Mouse (Mus musculus) brown adipose tissue, adult 24 weeks (tissue): Measurements from ENCODE around the gene Eri3. TPM values are rescaled to one million over a fixed set of nuclear protein-coding genes. Genes with fewer than 3 reads are reported as not detected.

Experiments
- H3K27ac ChIP-seq: fragments of 200-500 bp; replicated peaks from 2 replicates; pipeline ENCODE4 v1.5.1; 2012; ENCODE audit warnings: low read depth, mild to moderate bottlenecking, low read length
- H3K4me1 ChIP-seq: fragments of 200-500 bp; 2 replicates; pipeline ENCODE4 v1.6.1; 2012; ENCODE audit warnings: low read length, mixed read lengths; ENCODE audit not compliant: control insufficient read depth, insufficient read depth, insufficient read length
- H3K4me3 ChIP-seq: fragments of 200-500 bp; 2 replicates; pipeline ENCODE4 v1.5.1; 2012; ENCODE audit warnings: low read depth, mild to moderate bottlenecking, low read length, moderate library complexity; ENCODE audit not compliant: insufficient read depth
- polyA plus RNA-seq: library from polyadenylated mRNA; stranded (reverse); fragments of >200 nt; gene quantifications from 2 replicates; pipeline ENCODE4 v1.2.4, GENCODE M21; 2012; ENCODE audit not compliant: missing spikeins, insufficient read depth, insufficient read length

The Eri3 gene
- polyA plus RNA-seq, 1 experiment = 36.3 TPM

DNA sequence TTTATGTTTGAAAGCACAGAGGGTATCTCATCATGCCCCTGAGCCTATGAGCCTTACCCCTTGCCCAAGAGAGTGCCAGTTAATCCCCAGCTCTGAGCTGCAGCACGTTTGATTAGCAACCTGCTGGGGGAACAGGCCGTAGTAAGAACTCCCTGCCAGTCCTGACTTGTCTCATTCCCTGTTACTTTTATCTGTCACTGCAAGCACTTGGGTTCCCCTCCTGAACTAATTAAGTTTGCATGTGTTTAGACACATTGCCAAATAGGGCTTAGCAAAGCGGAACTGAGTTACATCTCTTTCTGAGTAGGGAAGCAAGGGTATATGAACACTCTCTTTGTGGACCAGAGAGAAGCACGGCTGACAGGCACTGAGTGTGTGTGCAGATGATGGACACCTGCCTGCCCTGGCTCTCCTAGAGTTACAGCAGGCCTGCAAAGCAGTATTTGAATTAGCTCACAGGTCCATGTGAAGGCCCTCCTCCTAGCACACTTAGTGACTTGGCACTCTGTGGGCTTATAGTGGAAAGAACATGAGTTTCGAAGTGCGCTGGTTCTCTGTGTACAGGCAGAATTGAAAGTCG, 49.9 kb downstream of the Eri3 start:
- H3K4me1 ChIP-seq = no peaks in the 10 kb centered on the region
- no peak overlapping the region for H3K27ac ChIP-seq
- H3K4me3 ChIP-seq = no peak overlapping the region

GRCm38 (mm10) chr4:117601338-117601776, 51.2 kb downstream of the Eri3 start:
- peaks cover 12% of the 10 kb centered on the region for H3K4me1 ChIP-seq
- no peak overlapping the region for H3K27ac ChIP-seq
- no peak overlapping the region for H3K4me3 ChIP-seq

- H3K4me3 ChIP-seq = no peak overlapping the region
- H3K4me1 ChIP-seq = peaks cover 21% of the 10 kb centered on the region
- no peak overlapping the region for H3K27ac ChIP-seq
Measured at GRCm38 (mm10) chr4:117605099-117605953, 55.2 kb downstream of the Eri3 start.

- Histone ChIP-seq H3K4me1 (peaks cover 21% of the 10 kb centered on the region), H3K27ac (no peak overlapping the region), H3K4me3 (no peak overlapping the region)
Measured at GRCm38 (mm10) chr4:117605954-117606227, 55.7 kb downstream of the Eri3 start.

DNA sequence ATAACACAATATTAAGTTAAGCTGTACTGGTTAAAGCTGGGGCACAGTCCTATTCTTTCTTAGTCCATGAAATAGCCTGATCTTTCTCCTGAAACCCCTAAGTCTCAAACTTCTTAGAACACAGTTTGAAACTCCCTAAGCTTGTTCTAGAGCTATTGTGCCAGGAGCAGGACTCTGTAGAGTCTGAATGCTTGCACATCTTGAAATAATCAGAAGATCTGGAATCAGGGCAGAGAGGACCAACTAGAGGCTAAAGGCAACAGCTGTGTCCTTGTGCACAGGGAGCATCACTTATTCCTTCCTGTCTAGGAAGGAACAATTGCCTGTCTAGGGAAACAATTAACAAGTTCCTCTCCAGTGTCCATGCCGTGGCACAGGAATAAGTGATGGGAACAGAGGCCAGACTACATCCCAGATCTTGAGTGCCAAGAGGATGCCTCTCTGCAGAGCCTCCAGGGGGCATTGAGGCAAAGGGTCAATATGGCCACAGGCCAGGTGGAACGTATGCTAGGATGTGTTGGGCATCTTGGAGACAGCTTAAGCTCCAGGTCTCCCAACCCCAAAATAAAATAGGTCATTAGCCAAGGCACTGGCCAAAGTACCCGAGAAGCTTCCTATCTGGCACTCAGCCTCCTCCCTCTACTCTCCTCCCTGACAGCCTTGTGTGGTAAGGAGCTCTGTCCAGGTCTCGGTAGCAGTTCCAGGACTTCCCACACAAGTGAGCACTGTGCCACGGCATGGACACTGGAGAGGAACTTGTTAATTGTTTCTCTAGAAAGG, 56.9 kb downstream of the Eri3 start:
- no peak overlapping the region for H3K27ac ChIP-seq
- H3K4me3 ChIP-seq = no peak overlapping the region
- peaks cover 21% of the 10 kb centered on the region for H3K4me1 ChIP-seq

DNA sequence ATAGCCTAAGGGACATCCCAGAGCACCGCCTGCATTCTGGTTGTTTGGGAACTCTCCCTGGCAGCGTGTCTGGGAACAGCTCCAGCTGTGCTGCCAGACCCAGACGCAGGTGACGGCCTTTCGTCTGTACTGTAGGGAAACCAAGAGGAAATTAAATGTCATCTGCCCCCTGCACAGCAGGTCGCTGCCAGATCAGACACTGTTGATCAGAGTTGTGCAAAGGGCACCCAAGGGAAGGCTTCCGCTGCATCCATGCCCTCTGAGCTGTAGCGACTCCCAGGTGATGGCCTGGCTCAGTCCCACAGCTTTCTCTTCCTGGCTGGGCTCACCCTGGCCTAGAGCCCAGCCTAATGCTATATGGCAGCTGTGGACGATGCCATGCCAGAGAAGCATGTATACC, 58.1 kb downstream of the Eri3 start:
- no peak overlapping the region for H3K27ac ChIP-seq
- peaks cover 21% of the 10 kb centered on the region for H3K4me1 ChIP-seq
- H3K4me3 ChIP-seq = no peak overlapping the region

DNA sequence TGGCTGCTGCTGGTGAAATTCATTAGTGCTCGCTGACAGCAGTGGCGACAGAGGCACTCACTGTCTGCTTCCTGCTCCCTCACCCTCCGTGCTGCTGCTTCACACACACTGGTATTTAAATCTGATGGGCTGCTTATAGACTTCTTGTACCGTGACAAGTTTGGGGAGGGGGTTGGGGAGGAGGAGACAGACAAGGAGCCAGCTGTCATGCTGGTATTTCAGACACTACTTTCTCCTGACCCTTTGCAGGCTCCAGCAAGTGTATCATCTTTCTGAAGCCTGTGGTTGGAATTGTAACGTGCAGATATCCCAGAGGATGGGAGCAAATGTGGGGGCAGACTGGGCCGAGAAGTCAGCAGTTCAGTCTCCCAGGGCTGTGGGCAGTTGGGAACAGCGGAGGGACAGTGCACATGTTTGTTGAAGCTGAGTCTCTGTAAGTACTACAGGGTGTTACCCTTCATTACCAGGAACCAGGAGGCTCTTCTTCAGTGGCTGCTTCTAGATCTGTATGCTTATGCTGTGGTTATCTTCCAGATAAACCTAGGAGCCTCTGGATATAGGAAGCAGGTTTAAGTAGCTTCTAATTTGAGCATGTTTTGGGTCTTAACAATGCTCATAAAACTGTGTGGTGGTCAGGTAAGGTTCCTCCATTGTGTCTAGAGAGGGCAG, 59.3 kb downstream of the Eri3 start:
- Histone ChIP-seq H3K27ac (no peak overlapping the region), H3K4me1 (peaks cover 23% of the 10 kb centered on the region), H3K4me3 (no peak overlapping the region)

DNA sequence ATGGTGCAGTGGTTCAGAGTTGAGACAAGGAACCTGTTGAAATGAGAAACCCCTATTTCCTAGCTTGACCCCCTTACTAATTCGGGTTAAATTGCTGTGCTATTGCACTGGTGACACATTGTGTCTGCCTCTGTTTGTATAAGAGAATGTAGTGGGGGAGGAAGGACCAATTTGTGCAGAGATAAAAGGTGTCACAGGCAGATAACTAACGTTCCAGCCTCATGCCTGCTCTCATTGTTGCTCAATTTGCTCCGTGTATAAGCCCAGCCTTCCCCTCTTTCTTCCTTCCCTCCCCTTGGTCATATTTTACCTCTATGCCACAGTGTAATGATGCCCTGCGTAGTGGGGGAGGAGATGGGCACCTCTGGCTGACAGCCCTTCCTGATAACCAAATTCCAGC, 61.2 kb downstream of the Eri3 start:
- H3K27ac ChIP-seq = no peak overlapping the region
- peaks cover 11% of the 10 kb centered on the region for H3K4me1 ChIP-seq
- no peak overlapping the region for H3K4me3 ChIP-seq

DNA sequence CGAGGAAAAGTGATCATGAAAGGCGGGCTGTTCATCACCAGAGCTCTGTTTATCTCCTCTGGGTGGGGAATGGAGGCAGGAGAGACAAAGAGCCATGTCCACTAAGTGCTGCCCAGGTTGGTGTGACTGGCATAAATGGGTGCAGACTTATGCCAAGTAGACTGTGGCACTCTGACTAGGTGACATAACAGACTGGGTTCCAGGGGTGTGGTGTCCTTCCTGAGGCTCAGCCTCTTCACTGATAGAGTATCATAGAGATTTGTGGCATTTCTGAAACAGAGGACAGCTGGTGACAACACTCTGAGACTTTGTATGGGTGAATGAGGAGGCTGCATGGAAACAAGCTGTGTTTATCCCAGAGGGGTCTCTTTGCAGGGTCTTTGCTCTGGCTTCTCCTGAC, 61.6 kb downstream of the Eri3 start:
- Histone ChIP-seq H3K27ac (no peak overlapping the region), H3K4me1 (peaks cover 10% of the 10 kb centered on the region), H3K4me3 (no peak overlapping the region)

DNA sequence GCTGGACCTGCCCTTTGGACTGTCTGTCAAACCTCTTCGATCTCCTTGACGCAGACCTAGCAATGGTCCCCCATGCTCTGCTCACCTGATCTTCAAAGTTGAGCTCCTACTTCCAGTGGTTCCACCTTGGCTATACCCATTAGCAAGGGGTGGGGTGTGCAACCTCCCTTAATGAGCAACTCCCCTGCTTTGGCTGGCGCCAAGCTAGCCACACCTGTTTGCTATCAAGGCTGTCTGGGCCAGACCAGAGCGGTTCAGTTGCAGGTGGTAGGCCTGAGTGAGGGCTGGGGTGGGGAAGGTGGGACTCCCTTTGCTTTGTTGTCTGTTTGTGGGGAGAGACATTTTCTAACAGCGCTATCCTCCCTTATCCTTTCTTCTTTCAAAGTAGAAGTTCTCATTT, 62.5 kb downstream of the Eri3 start:
- H3K27ac ChIP-seq = no peak overlapping the region
- H3K4me3 ChIP-seq = no peak overlapping the region
- H3K4me1 ChIP-seq = peaks cover 4% of the 10 kb centered on the region; the same call in 1 of the 2 replicates

DNA sequence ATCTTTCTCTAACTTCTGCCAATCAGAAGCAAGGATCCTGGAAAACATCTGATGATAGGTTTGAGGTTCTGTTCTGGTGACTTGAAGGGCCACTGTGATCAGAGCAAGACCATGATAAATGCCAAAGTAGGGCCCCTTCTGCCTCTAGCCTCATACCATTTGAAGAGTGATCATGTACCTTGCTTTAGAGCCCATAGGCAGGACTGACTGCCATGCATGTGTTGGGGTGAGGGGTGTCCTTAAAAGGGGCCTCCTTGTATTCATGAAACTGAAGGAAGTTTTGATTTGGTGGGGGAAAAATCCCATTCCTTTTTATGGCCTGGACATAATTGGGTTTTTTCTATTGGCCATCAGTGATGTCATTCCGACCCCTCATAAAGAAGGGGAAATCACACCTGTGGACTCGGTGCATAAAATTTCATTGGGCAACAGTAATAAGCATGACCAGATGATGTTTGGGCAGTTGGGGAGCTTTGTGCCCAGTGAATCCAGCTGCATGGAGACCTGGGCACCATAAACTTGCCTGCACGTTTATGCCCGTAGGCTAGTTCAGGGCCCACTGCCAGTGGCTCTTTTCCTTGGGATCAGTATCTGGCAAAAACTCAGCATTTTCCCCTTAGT, 63.1 kb downstream of the Eri3 start:
- no peak overlapping the region for H3K27ac ChIP-seq
- H3K4me1 ChIP-seq = peaks cover 4% of the 10 kb centered on the region; the same call in 1 of the 2 replicates

GRCm38 (mm10) chr4:117616600-117616999, 66.4 kb downstream of the Eri3 start:
- peaks cover 2% of the 10 kb centered on the region; the same call in 1 of the 2 replicates for H3K4me1 ChIP-seq
- no peak overlapping the region for H3K27ac ChIP-seq
- no peak overlapping the region for H3K4me3 ChIP-seq

More for the DNA sequence above, 63.1 kb downstream of the Eri3 start:
- no peak overlapping the region for H3K4me3 ChIP-seq

DNA sequence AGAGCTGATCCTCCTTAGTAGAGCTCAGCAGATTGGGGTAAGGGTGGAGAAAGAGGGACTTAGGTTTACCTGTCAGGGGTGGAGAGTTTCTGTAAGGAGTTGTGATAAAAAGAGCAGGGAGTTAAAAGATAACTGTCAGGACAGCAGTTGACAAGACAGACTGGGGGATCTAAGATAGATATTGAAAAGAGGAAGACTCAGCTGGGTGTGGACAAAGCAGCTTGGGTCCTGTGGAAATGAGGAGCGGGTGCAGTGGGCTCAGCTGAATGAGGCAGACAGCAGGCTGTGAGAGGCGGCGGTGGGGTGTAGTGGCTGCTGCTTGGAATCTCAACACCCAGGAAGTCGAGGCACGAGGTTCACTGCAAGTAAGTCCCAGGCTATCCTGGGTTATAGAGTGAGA, 72.1 kb downstream of the Eri3 start:
- Histone ChIP-seq H3K4me1 (no peaks in the 10 kb centered on the region), H3K4me3 (no peak overlapping the region), H3K27ac (no peak overlapping the region)

- Histone ChIP-seq H3K4me1 (no peaks in the 10 kb centered on the region), H3K27ac (no peak overlapping the region), H3K4me3 (no peak overlapping the region)
Measured at GRCm38 (mm10) chr4:117623025-117623424, 72.9 kb downstream of the Eri3 start.

GRCm38 (mm10) chr4:117624660-117625059, 74.5 kb downstream of the Eri3 start:
- H3K27ac ChIP-seq = no peak overlapping the region
- no peaks in the 10 kb centered on the region for H3K4me1 ChIP-seq
- H3K4me3 ChIP-seq = no peak overlapping the region
